Mouse (Mus musculus) embryonic facial prominence, embryonic 15.5 days (tissue): ENCODE measurements around the gene Pld3. TPM values are rescaled to one million over a fixed set of nuclear protein-coding genes. Genes with fewer than 3 reads are reported as not detected.

Experiments
- ATAC-seq: fragments of 200-750 bp; cut with Nextera tagmentation; 2 replicates; pipeline ENCODE4 v1.8.0; 2017; ENCODE audit warnings: low read depth, moderate TSS enrichment; ENCODE audit not compliant: insufficient number of reproducible peaks, low FRiP score, low TSS enrichment
- H3K27ac ChIP-seq: fragments of 300-500 bp; sonication (generic); replicated peaks from 2 replicates; pipeline ENCODE4 v1.5.1; 2015; ENCODE audit warnings: mild to moderate bottlenecking, inconsistent platforms
- H3K27me3 ChIP-seq: fragments of 300-500 bp; sonication (generic); 2 replicates; pipeline ENCODE4 v1.6.1; 2015; ENCODE audit warnings: inconsistent platforms
- H3K36me3 ChIP-seq: fragments of 300-500 bp; sonication (generic); 2 replicates; pipeline ENCODE4 v1.6.1; 2015; ENCODE audit warnings: mild to moderate bottlenecking, inconsistent platforms
- H3K4me1 ChIP-seq: fragments of 300-500 bp; sonication (generic); 2 replicates; pipeline ENCODE4 v1.6.1; 2015; ENCODE audit warnings: inconsistent platforms
- H3K4me2 ChIP-seq: fragments of 300-500 bp; sonication (generic); replicated peaks from 2 replicates; pipeline ENCODE4 v1.6.1; 2015; ENCODE audit warnings: mild to moderate bottlenecking, inconsistent platforms
- H3K4me3 ChIP-seq: fragments of 300-500 bp; sonication (generic); replicated peaks from 2 replicates; pipeline ENCODE4 v1.5.1; 2015; ENCODE audit warnings: mild to moderate bottlenecking, inconsistent platforms
- H3K9ac ChIP-seq: fragments of 300-500 bp; sonication (generic); 2 replicates; pipeline ENCODE4 v1.6.1; 2015; ENCODE audit warnings: inconsistent platforms
- H3K9me3 ChIP-seq: fragments of 300-500 bp; sonication (generic); replicated peaks from 2 replicates; pipeline ENCODE4 v1.6.1; 2016; ENCODE audit warnings: inconsistent platforms
- WGBS: fragments of 180-500 bp; shearing (Covaris S2); methylation state at CpG from one replicate; pipeline ENCODE4 v1.1.7; 2015; 5-methylcytosine and 5-hydroxymethylcytosine counted together
- polyA plus RNA-seq: library from polyadenylated mRNA; unstranded; fragments of >200 nt; fragmentation: Nextera tagmentation; extraction: Ambion mirVana; gene quantifications from 2 replicates; pipeline ENCODE4 v1.2.1, GENCODE M21; 2015

Pld3 gene
- polyA plus RNA-seq, 1 experiment from 2014 or later = 121 TPM

DNA sequence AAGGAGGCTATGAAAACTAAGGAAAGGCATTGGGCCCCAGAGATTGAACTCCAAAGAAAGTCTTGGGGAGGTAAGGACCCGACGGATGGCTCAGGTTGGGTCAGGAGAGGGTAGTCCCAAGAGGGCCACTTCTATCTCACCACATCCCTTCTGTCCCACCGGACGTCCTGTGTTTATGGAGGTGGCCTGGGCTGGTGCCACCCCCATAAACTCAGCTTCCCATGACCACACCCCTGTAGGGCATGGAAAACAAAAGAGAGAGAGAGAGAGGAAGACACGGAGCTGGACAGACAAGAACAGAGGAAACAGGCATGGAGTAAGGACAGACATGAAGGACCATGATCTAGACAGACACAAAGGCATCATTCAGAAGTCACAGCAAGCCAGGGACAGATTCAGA lies 59.6 kb downstream of the Pld3 start:
- no peak overlapping the region for H3K9ac ChIP-seq
- no peak overlapping the region for H3K27ac ChIP-seq
- H3K9me3 ChIP-seq = no peaks in the 10 kb centered on the region
- no peak overlapping the region for H3K4me2 ChIP-seq
- no peak for ATAC-seq
- 84% methylated on average over 5 of the region's 5 CpGs for WGBS
- peaks cover 35% of the 10 kb centered on the region for H3K4me1 ChIP-seq
- H3K27me3 ChIP-seq = no peaks in the 10 kb centered on the region
- peaks cover 10% of the 10 kb centered on the region; the same call in 1 of the 2 replicates for H3K36me3 ChIP-seq
- H3K4me3 ChIP-seq = no peak overlapping the region

DNA sequence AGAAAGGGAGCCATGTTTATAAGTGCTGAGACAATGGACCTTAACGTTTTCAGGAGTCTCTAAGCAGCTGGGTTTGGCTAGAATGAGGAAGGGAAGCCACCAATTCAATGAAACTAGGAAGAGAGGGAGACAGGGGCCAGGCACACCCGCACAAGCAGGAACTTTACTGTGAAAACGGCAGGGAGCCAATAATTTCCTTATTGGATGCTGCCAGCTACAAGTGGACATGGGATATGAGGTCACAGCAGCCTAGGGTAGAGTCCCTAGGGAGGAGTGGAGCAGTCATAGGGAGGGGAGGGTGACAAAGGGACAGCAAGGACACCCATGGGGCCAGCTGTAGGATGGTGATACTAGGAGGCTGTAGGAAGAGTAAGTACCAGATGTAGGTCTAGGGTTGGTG lies 60.0 kb downstream of the Pld3 start:
- Histone ChIP-seq H3K27me3 (no peaks in the 10 kb centered on the region), H3K4me2 (no peak overlapping the region), H3K9ac (no peak overlapping the region), H3K4me3 (no peak overlapping the region), H3K27ac (no peak overlapping the region), H3K9me3 (no peaks in the 10 kb centered on the region), H3K36me3 (peaks cover 10% of the 10 kb centered on the region; the same call in 1 of the 2 replicates), H3K4me1 (peaks cover 40% of the 10 kb centered on the region)
- ATAC-seq = no peak
- 63% methylated on average over 3 of the region's 3 CpGs for WGBS

DNA sequence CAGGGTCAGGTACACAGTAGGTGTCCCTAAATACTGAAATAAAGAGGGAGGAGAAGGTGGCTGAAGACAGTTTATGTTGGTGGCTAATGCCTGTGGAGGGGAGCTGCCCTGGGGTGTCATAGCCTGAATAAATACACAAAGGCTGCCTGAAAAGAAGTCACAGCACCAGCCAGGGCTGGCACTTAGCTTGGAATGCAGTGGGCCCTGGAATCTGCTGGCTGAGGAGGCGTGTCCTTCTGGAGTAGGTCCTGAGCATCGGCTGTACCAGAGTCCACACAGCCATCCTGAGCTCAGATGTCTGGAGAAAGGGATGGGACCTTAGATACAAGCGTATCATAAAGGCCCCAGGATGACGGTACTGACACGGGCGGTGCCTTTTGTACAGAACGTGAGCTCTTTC lies 61.2 kb downstream of the Pld3 start:
- Histone ChIP-seq H3K4me2 (no peak overlapping the region), H3K36me3 (peaks cover 10% of the 10 kb centered on the region; the same call in 1 of the 2 replicates), H3K27me3 (no peaks in the 10 kb centered on the region), H3K4me3 (no peak overlapping the region), H3K27ac (peak overlapping the region; percentile 40; the same call in 1 of the 2 replicates), H3K9me3 (no peaks in the 10 kb centered on the region), H3K9ac (no peak overlapping the region), H3K4me1 (peaks cover 38% of the 10 kb centered on the region)
- ATAC-seq = no peak
- 64% methylated on average over 7 of the region's 7 CpGs for WGBS

DNA sequence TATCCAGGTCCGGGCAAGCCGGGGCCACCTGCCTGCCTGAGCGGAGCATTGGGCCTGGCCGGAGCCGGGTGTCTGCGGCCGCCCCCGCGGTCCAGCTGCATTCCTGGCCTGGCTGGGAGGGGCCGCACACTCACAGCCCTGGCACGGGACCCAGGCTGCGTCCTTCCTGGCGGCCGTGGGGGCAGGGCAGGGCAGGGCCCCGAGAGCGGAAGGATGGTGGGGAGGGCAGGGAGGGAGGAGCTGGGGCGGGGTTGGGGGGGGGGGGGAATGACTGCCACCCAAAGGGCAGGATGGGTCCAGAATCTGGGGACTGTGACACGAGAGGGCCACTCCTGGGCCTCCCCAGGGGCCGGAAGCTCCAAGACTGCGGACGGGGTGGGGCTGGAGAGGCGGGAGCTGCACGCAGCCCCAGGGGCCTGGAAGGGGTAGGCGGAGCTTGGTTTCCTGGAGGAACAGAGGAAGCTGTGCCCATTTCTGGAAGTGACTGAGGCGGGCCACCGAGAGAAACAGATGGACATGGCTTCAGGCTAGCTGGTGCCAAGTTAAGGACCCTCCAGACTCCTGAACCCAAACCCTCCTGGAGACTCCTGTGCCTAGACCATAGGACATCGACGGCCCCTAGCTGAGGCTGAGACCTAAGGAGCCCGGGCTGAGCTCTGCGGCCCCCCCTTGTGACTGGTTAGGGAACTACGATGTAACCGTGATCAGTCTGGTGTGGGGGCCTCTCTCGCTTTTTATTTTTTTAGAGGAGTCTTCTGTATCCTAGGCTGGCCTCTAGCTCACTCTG lies 62.3 kb downstream of the Pld3 start:
- Histone ChIP-seq H3K9me3 (no peaks in the 10 kb centered on the region), H3K4me2 (peak overlapping the region; percentile 50), H3K27ac (peak overlapping the region; percentile 92), H3K9ac (0 out of 2 replicates have a peak overlapping the region, but pooled peaks have one; percentile 13), H3K27me3 (no peaks in the 10 kb centered on the region), H3K4me1 (peaks cover 39% of the 10 kb centered on the region), H3K4me3 (peak overlapping the region; percentile 36), H3K36me3 (peaks cover 10% of the 10 kb centered on the region; the same call in 1 of the 2 replicates)
- ATAC-seq = peak; percentile 66
- 3% methylated on average over 32 of the region's 33 CpGs for WGBS

DNA sequence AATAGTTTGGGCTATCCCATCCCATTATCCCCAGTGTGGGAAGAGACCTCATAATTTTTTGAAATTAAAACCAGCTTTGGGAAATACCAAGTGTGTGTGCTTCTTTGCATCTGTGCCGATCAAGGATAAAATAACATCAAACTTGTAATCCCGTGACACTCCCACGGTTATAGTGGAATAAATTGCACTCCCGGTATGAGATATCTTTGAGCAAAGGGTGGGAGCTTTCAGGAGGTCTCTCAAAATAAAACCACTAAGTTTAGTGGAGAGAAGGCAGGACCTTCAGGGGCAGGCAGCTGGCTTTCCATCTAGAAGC lies 62.8 kb downstream of the Pld3 start:
- Histone ChIP-seq H3K27ac (peak overlapping the region; percentile 92), H3K4me1 (peaks cover 42% of the 10 kb centered on the region), H3K9me3 (no peaks in the 10 kb centered on the region), H3K36me3 (peaks cover 10% of the 10 kb centered on the region; the same call in 1 of the 2 replicates), H3K9ac (peak overlapping the region; percentile 13; the same call in 1 of the 2 replicates), H3K4me2 (peak overlapping the region; percentile 50), H3K4me3 (peak overlapping the region; percentile 36), H3K27me3 (no peaks in the 10 kb centered on the region)
- no peak for ATAC-seq
- 13% methylated on average over 4 of the region's 4 CpGs for WGBS

DNA sequence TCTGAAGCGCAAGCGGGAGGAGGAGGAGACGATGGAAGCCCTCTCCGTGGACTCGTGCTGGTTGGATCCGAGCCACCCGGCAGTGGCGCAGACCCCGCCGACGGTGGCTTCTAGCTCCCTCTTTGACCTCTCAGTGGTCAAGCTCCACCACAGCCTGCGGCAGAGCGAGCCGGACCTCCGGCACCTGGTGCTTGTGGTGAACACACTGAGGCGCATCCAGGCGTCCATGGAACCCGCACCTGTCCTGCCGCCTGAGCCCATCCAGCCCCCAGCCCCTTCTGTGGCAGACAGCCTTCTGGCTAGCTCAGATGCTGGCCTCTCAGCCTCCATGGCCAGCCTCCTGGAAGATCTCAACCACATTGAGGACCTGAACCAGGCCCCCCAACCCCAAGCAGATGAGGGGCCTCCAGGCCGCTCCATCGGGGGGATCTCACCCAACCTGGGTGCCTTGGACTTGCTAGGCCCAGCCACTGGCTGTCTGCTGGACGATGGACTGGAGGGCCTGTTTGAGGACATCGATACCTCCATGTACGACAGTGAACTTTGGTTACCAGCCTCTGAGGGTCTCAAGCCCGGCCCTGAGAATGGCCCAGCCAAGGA lies 63.6 kb downstream of the Pld3 start:
- Histone ChIP-seq H3K27me3 (no peaks in the 10 kb centered on the region), H3K9ac (0 out of 2 replicates have a peak overlapping the region, but pooled peaks have one; percentile 9), H3K4me3 (no peak overlapping the region), H3K9me3 (no peaks in the 10 kb centered on the region), H3K4me1 (peaks cover 42% of the 10 kb centered on the region), H3K4me2 (no peak overlapping the region), H3K27ac (peak overlapping the region; percentile 92), H3K36me3 (peaks cover 10% of the 10 kb centered on the region; the same call in 1 of the 2 replicates)
- ATAC-seq = no peak
- 91% methylated on average over 25 of the region's 25 CpGs for WGBS

DNA sequence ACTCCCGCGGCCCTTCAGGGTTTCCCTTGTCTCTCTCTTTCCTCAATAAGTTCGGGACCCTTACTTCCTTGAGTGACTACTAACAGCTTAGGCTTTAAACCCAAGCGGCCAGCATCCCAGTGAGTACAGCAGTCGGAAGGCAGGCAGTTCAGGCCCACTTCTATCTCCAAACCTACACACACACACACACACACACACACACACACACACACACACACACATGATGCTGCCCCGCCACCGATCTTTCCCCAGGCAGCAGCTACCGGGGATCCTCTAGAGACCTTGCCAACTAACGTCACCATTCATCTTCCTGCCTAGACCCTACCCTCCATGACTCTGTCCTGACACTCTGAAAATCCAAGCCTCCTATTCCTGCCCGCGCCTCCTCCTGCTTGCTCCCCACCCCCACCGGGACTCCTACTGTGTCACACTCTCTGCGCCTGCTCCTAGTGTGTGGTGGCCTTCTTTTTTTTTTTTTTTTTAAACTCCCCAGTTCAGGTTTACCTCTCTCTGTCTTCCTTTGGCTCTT lies 65.2 kb downstream of the Pld3 start:
- peak overlapping the region; percentile 98 for H3K27ac ChIP-seq
- peak overlapping the region; percentile 78 for H3K4me2 ChIP-seq
- no peaks in the 10 kb centered on the region for H3K27me3 ChIP-seq
- H3K9me3 ChIP-seq = no peaks in the 10 kb centered on the region
- no peak for ATAC-seq
- WGBS = 0% methylated on average over 13 of the region's 13 CpGs
- peak overlapping the region; percentile 85 for H3K9ac ChIP-seq
- H3K4me3 ChIP-seq = peak overlapping the region; percentile 80
- peaks cover 42% of the 10 kb centered on the region for H3K4me1 ChIP-seq
- H3K36me3 ChIP-seq = peaks cover 10% of the 10 kb centered on the region; the same call in 1 of the 2 replicates

DNA sequence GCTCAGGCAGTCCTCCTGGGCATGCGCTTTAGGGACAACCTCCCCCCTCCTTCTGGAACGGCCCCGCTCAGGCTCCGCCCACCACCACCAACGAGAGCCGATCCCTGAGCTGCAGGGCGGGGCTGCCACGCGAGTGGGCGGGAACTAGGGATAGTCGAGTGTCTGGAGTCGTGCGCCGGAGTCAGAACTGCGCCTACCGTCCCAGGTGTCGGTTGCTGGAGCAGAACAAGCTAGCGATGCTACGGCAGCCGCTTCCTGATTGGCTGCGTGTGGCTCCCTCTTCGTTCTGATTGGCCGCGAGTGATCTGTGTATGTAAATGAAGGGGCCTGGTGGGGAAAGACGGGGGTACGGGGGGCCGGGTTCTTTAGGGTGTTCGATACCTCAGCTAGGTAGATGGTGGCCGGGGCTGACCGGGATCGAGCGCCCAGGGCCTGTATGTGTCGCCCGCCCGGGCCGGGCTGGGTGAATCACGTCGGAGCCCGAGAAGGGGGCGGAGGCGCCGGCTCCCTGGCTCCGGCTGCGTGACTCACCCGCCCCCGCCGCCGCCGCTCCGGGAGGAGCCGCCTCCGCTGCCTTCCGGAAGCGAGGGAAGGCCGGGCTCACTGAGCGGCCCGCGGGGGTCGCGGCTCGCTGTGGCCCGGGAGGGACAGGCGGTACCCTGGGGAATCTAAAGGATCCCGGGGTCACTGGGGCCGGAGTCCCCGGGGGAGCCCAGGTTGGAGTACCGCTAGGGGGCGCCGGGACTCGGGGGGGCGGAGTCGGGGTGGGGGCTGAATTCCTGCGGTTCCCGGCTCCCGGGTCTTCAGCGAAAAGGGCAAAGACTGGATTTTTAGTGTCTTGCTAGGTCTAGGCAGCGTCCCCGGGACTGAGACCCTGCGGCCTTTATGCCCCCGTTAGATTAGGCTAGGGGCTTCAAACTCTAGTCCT lies 66.0 kb downstream of the Pld3 start, which contains the start of gene Sertad1:
TSS of gene Sertad1 (plus strand) at position 141 of the 928 bp plus-strand sequence.
- Histone ChIP-seq H3K4me1 (peaks cover 48% of the 10 kb centered on the region), H3K4me3 (peak within 1 kb of the TSS; percentile 80)

DNA sequence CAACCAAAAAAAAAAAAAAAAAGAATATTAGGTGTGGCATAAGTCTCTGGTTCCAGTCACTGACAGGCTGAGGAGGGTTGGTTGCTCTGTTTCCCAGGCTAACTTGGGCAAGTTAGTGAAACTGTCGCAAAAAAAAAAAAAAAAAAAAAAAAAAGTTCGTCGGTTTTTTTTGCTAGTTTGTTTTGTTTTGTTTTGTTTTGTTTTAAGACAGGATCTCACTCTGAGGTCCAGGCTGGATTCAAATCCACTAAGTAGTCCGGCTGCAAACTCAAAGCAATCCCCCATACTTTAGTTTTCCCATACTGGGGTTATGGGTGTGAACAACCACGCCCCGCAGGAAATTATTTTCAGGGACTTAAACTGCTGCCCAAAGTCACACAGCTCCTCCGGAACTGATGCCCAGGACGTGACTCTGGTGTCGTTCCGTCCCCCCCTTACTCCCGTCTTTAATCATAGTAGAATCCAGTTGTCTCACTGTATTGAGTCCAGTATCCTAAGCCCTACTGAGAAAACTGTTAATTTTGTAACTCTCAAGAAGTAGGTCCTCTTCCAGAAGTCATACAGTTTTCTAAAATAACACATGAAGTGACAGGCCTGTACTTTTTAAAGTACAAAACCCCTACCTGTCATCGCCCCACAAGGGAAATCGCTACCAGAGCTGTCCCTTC lies 66.8 kb downstream of the Pld3 start:
- no peaks in the 10 kb centered on the region for H3K9me3 ChIP-seq
- no peaks in the 10 kb centered on the region for H3K27me3 ChIP-seq
- H3K9ac ChIP-seq = peak overlapping the region; percentile 35; the same call in 1 of the 2 replicates
- H3K4me2 ChIP-seq = peak overlapping the region; percentile 78
- peak overlapping the region; percentile 98 for H3K27ac ChIP-seq
- no peak for ATAC-seq
- 3% methylated on average over 13 of the region's 13 CpGs for WGBS
- peak overlapping the region; percentile 80 for H3K4me3 ChIP-seq
- peaks cover 49% of the 10 kb centered on the region for H3K4me1 ChIP-seq
- H3K36me3 ChIP-seq = peaks cover 10% of the 10 kb centered on the region; the same call in 1 of the 2 replicates

More for the DNA sequence above, 66.0 kb downstream of the Pld3 start, which contains the start of gene Sertad1:
- Histone ChIP-seq H3K4me2 (peak within 1 kb of the TSS; percentile 78), H3K27me3 (no peaks in the 10 kb centered on the region), H3K36me3 (peaks cover 10% of the 10 kb centered on the region; the same call in 1 of the 2 replicates), H3K27ac (peak within 1 kb of the TSS; percentile 98), H3K9ac (peak within 1 kb of the TSS; percentile 85), H3K9me3 (no peaks in the 10 kb centered on the region)
- peak; percentile 95 for ATAC-seq
- under 1% methylated on average over 80 of the region's 80 CpGs for WGBS

DNA sequence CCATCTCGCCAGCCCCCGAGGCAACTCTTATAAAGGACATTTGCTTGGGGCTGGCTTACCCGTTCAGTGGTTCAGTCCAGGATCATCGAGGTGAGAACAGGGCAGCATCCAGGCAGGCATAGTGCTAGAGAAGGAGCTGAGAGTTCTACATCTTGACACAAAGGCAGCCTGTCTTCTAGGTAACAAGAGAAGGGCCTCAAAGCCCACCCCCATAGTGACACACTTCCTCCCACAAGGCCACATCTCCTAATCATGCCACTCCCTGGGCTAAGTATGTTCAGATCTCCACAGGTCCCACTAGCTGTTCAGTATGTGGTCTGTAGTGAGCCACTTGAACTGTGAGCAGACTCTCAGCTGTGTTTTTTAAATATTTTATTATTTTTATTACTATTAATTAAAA lies 69.2 kb downstream of the Pld3 start:
- WGBS = 75% methylated on average over 4 of the region's 4 CpGs
- Histone ChIP-seq H3K36me3 (no peaks in the 10 kb centered on the region), H3K9me3 (no peaks in the 10 kb centered on the region), H3K4me3 (no peak overlapping the region), H3K27me3 (no peaks in the 10 kb centered on the region), H3K27ac (no peak overlapping the region), H3K9ac (no peak overlapping the region), H3K4me2 (no peak overlapping the region), H3K4me1 (peaks cover 43% of the 10 kb centered on the region)
- no peak for ATAC-seq
